Mouse (Mus musculus) ES-E14 (cell line): ENCODE data around the gene Gm9903. TPM values are rescaled to one million over a fixed set of nuclear protein-coding genes. Genes with fewer than 3 reads are reported as not detected.

Source experiments
- DNase-seq: peaks from one replicate; pipeline ENCODE4 v3.0.0-alpha.2; 2013; ENCODE audit warnings: low read depth, low spot score
- H3K27ac ChIP-seq: 2 replicates; pipeline ENCODE4 v1.5.1; 2012; ENCODE audit warnings: low read depth, mild to moderate bottlenecking, low read length, moderate library complexity, mixed read lengths; ENCODE audit not compliant: poor library complexity, insufficient read depth, severe bottlenecking
- H3K36me3 ChIP-seq: 2 replicates; pipeline ENCODE4 v1.6.1; 2012; ENCODE audit warnings: mild to moderate bottlenecking, low read length, moderate library complexity, mixed read lengths; ENCODE audit not compliant: control insufficient read depth, poor library complexity, insufficient read depth, severe bottlenecking
- H3K4me1 ChIP-seq, 2 experiments: fragments of 150-350 bp in 1 of 2; sonication (generic) in 1 of 2; 2 replicates each; pipeline ENCODE4 v1.6.1; 2012; ENCODE audit warnings: low read length in 2 of 2, mild to moderate bottlenecking in 1 of 2, mixed read lengths in 1 of 2; ENCODE audit not compliant: control insufficient read depth in 2 of 2, insufficient read depth in 2 of 2, poor library complexity in 1 of 2
- H3K4me3 ChIP-seq, 2 experiments: fragments of 150-350 bp in 1 of 2; sonication (generic) in 1 of 2; 2 replicates each; pipeline ENCODE4 v1.5.1; 2012; ENCODE audit warnings: low read length in 2 of 2, low read depth in 1 of 2, mild to moderate bottlenecking in 1 of 2, mixed read lengths in 1 of 2; ENCODE audit not compliant: insufficient read depth in 1 of 2, poor library complexity in 1 of 2, severe bottlenecking in 1 of 2
- H3K9ac ChIP-seq: 2 replicates; pipeline ENCODE4 v1.6.1; 2012; ENCODE audit warnings: low read depth, mild to moderate bottlenecking, low read length, mixed read lengths; ENCODE audit not compliant: poor library complexity, insufficient read depth, severe bottlenecking
- H3K9me3 ChIP-seq: fragments of 150-350 bp; sonication (generic); 2 replicates; pipeline ENCODE4 v1.6.1; 2012; ENCODE audit warnings: low read depth, mild to moderate bottlenecking, low read length; ENCODE audit not compliant: control insufficient read depth, insufficient read depth
- CHD2 ChIP-seq: IDR thresholded peaks from 2 replicates; pipeline ENCODE4 v1.6.1; 2014; ENCODE audit warnings: mild to moderate bottlenecking, low read depth, low read length, inconsistent platforms
- HCFC1 ChIP-seq: IDR thresholded peaks from 2 replicates; pipeline ENCODE4 v1.6.1; 2012; ENCODE audit warnings: low read length, inconsistent platforms, borderline replicate concordance; ENCODE audit not compliant: insufficient read depth
- MAFK ChIP-seq: IDR thresholded peaks from 2 replicates; pipeline ENCODE4 v1.6.1; 2014; ENCODE audit warnings: mild to moderate bottlenecking, low read depth, low read length, inconsistent platforms; ENCODE audit not compliant: insufficient read depth
- ZC3H11A ChIP-seq: IDR thresholded peaks from 2 replicates; pipeline ENCODE4 v1.6.1; 2012; ENCODE audit warnings: low read depth, mild to moderate bottlenecking, inconsistent platforms, low read length, borderline replicate concordance
- ZNF384 ChIP-seq: IDR thresholded peaks from 2 replicates; pipeline ENCODE4 v1.6.1; 2012; ENCODE audit warnings: low read depth, low read length, inconsistent platforms
- in situ Hi-C, 2 experiments: fragments of 600-800 bp; cut with MboI; formaldehyde crosslinking; loops; one replicate each; pipeline ENCODE4 v1.15.1; 2025; ENCODE audit warnings: low sequenced_read_pairs in 2 of 2, inconsistent platforms in 1 of 2; ENCODE audit not compliant: unreplicated experiment in 2 of 2
- total RNA-seq: library from RNA; depleted of rRNA; stranded (reverse); fragments of 300-350 nt; gene quantifications from 2 replicates; pipeline ENCODE4 v1.2.3, GENCODE M21; 2012; rRNA removed

Gene Gm9903
- total RNA-seq, 1 experiment: 0.13 TPM

DNA sequence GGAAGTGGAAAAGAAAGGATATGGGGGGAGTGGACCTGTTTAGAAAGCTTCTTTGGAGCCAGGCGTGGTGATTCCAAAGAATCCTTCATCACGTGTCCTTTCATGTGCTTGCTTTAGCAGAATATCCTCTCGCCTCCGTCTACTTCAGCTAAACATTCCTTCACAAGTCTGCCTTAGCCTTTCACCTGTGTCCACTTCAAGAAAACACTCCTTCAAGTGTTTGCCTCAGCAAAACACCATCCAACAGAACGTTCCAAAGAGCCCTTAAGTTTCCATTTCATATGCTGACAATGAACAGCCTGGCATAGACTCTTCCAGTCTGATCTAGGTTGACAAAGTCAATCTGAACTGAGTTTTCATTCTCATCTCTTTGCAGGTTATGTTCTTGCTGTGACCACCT is 48.5 kb downstream of the Gm9903 start:
- no peaks in the 10 kb centered on the region for H3K9me3 ChIP-seq
- DNase-seq: no peak
- peaks cover 2 to 5% of the 10 kb centered on the region in 2 experiments; a peak in 3 of 4 replicates for H3K4me1 ChIP-seq
- H3K27ac ChIP-seq: no peak overlapping the region
- no peak overlapping the region for H3K9ac ChIP-seq
- no peak overlapping the region for H3K4me3 ChIP-seq
- no peak for TF ChIP-seq MAFK
- TF ChIP-seq ZNF384: no peak
- TF ChIP-seq HCFC1: no peak
- no peak for TF ChIP-seq ZC3H11A
- TF ChIP-seq CHD2: no peak
- in situ Hi-C loops: no loop called here
- peaks cover 4% of the 10 kb centered on the region; the same call in 1 of the 2 replicates for H3K36me3 ChIP-seq

DNA sequence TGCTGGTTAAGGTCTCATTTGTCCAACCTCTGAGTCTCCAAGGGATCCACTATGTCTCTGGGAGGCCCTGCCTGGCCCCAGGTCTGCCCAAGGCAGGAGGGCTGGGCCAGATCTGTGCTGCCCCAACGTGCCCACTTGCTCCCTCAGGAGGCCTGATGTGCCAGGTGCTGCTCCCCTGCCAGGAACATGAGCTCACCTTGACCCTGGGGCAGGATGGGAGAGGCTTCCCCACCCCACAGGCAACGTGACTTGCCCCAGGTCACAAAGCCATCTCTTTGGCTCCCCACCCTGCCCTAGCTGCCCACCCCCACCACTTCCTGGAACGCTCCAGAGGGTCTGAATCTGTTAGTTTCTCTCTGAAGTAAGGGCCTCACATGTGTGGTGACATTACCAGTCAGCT is 51.3 kb downstream of the Gm9903 start:
- TF ChIP-seq HCFC1 (no peak), ZC3H11A (no peak), CHD2 (no peak), ZNF384 (no peak), MAFK (no peak)

More for the DNA sequence above, 51.3 kb downstream of the Gm9903 start:
- DNase-seq: no peak
- H3K9ac ChIP-seq: no peak overlapping the region
- in situ Hi-C loops: no loop called here
- peaks cover 2 to 5% of the 10 kb centered on the region in 2 experiments; a peak in 3 of 4 replicates for H3K4me1 ChIP-seq
- no peak overlapping the region for H3K27ac ChIP-seq
- H3K4me3 ChIP-seq: no peak overlapping the region
- H3K9me3 ChIP-seq: no peaks in the 10 kb centered on the region
- H3K36me3 ChIP-seq: no peaks in the 10 kb centered on the region

Other genes starting within 250 kb of the Gm9903 start
- gene Nkx1-1, start 195.9 kb upstream of the Gm9903 start, total RNA-seq: 0.21 and 0.22 TPM in 2 replicates
- gene Fam53a, start 290 bp upstream of the Gm9903 start, total RNA-seq: 21.4 and 22.4 TPM in 2 replicates
- 98.6 and 123 TPM in 2 replicates for gene Slbp, start 22.6 kb downstream of the Gm9903 start, total RNA-seq
- gene Tacc3, start 28.2 kb downstream of the Gm9903 start, total RNA-seq: 120 and 132 TPM in 2 replicates
- gene Tmem129, start 28.5 kb downstream of the Gm9903 start, total RNA-seq: 15.0 and 17.8 TPM in 2 replicates
- gene Fgfr3, start 91.7 kb downstream of the Gm9903 start, total RNA-seq: 3.9 and 5.1 TPM in 2 replicates
- gene Letm1, start 152.9 kb downstream of the Gm9903 start, total RNA-seq: 36.5 and 49.4 TPM in 2 replicates
- gene Nsd2, start 190.8 kb downstream of the Gm9903 start, total RNA-seq: 31.3 and 39.2 TPM in 2 replicates